Mouse (Mus musculus) C2C12 (cell line): ENCODE results near the gene Zfp809.

Experiments
- CEBPB ChIP-seq: IDR thresholded peaks from one replicate; pipeline ENCODE4 v1.6.1; 2011; ENCODE audit warnings: low read depth, mild to moderate bottlenecking, control low read depth, moderate library complexity
- CTCF ChIP-seq: IDR thresholded peaks from one replicate; pipeline ENCODE4 v1.5.1; 2011; ENCODE audit not compliant: control insufficient read depth, insufficient read depth, insufficient read length
- USF1 ChIP-seq: IDR thresholded peaks from one replicate; pipeline ENCODE4 v1.6.1; 2011; ENCODE audit warnings: low read depth, mild to moderate bottlenecking, control low read depth, moderate library complexity

GRCm38 (mm10) chr9:22214549-22214948 is 11.0 kb upstream of the Zfp809 start:
- TF ChIP-seq CTCF (no peak), USF1 (no peak), CEBPB (no peak)
